Mouse (Mus musculus) ES-Bruce4 (cell line): ENCODE data around the gene Il27. TPM values are rescaled to one million over a fixed set of nuclear protein-coding genes. Genes with fewer than 3 reads are reported as not detected.
A peak's percentile ranks its signal among the peaks of the same experiment; 100 is the strongest.
"Not testable (repeated sequence)": the region's sequence is repeated elsewhere in the genome, so short reads cannot be mapped to it uniquely, and the experiment has no call there.

Source experiments
- H3K27ac ChIP-seq: 2 replicates; pipeline ENCODE4 v1.5.1; 2012; ENCODE audit warnings: low read length, inconsistent platforms; ENCODE audit not compliant: insufficient read depth
- H3K27me3 ChIP-seq: 2 replicates; pipeline ENCODE4 v1.6.1; 2012; ENCODE audit warnings: mild to moderate bottlenecking, low read length, inconsistent platforms; ENCODE audit not compliant: control insufficient read depth, poor library complexity, insufficient read depth, severe bottlenecking
- H3K36me3 ChIP-seq: 2 replicates; pipeline ENCODE4 v1.6.1; 2012; ENCODE audit warnings: inconsistent platforms, mild to moderate bottlenecking, low read length, moderate library complexity; ENCODE audit not compliant: control insufficient read depth, poor library complexity, insufficient read depth, severe bottlenecking
- H3K4me1 ChIP-seq: one replicate; pipeline ENCODE4 v1.8.1; 2011; ENCODE audit warnings: low read length; ENCODE audit not compliant: control insufficient read depth, insufficient read depth
- H3K4me3 ChIP-seq: 2 replicates; pipeline ENCODE4 v1.5.1; 2011; ENCODE audit warnings: low read depth, mild to moderate bottlenecking, low read length
- H3K9ac ChIP-seq: 2 replicates; pipeline ENCODE4 v1.6.1; 2012; ENCODE audit warnings: low read depth, mild to moderate bottlenecking, inconsistent platforms; ENCODE audit not compliant: poor library complexity, severe bottlenecking
- H3K9me3 ChIP-seq: replicated peaks from 2 replicates; pipeline ENCODE4 v1.6.1; 2012; ENCODE audit warnings: mild to moderate bottlenecking, low read length, inconsistent platforms; ENCODE audit not compliant: control insufficient read depth, poor library complexity, insufficient read depth, severe bottlenecking
- CTCF ChIP-seq: IDR thresholded peaks from one replicate; pipeline ENCODE4 v1.8.1; 2011; ENCODE audit warnings: low read depth, low read length
- EP300 ChIP-seq: IDR thresholded peaks from 2 replicates; pipeline ENCODE4 v1.6.1; 2011; ENCODE audit warnings: low read depth, low read length; ENCODE audit not compliant: insufficient read depth
- POLR2A ChIP-seq: IDR thresholded peaks from one replicate; pipeline ENCODE4 v1.8.1; 2011; ENCODE audit warnings: low read length; ENCODE audit not compliant: insufficient read depth
- polyA plus RNA-seq: library from polyadenylated mRNA; stranded (reverse); fragments of >200 nt; gene quantifications from 2 replicates; pipeline ENCODE4 v1.2.4, GENCODE M21; 2011; ENCODE audit warnings: low read depth; ENCODE audit not compliant: missing spikeins, insufficient read depth, insufficient read length

The Il27 gene
- not detected in 2 replicates for polyA plus RNA-seq

DNA sequence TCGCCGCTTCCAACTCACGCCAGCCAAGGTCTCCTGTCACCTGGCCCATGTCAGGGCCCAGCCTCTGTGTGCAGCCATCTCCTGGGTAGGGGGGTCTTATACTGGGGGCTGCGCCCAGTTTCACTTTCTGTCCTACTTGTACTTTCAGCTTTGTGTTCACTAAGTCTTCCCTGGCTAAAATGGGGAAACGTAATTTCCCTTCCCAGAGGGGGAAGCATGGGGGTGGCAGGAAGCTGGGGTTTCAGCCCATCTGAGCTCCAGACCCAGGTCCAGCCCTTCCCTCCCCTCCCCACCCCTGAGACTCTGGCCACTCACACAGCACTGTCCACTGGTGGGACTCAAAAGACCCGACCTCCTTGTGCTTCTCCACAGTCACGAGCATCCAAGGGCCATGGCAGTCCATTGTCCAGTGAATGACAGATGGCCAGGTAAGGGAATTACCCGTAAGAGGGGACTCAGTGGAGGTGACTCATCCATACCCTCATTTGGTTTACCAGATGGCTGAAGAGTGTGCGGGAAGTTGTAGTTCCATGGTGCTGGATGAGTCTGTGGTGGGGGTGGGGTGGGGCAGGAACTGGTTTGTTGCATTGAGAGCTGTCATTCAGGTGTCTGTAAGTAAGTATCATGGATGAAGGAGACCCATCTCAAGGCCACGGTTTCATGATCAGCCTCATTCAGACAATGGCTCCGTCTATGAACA lies at the start of gene Il27:
Gene Il27 (minus strand): TSS at position 80 of the 700 bp plus-strand sequence.
- no peaks in the 10 kb centered on the region for H3K9me3 ChIP-seq
- no peak for TF ChIP-seq POLR2A
- TF ChIP-seq EP300, result no peak
- no peak for TF ChIP-seq CTCF
- H3K36me3 ChIP-seq, result no peaks in the 10 kb centered on the region

DNA sequence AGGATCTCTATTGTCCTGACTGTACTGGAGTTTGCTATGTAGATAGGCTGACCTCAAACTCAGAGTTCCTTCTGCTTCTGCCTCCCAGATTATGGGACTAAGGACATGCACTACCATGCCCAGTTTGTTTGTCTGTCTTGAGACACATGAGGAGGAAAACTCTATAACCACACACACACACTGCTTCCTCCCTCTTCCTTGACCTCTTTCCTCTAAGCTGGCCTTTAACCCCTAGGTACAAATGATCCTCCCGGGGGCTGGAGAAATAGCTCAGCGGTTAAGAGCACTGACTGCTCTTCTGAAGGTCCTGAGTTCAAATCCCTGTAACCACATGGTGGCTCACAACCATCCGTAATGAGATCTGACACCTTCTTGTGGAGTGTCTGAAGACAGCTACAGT lies 49.6 kb upstream of the Il27 start:
- Histone ChIP-seq H3K27me3 (no peaks in the 10 kb centered on the region), H3K27ac (no peak overlapping the region), H3K9ac (no peak overlapping the region), H3K9me3 (no peaks in the 10 kb centered on the region), H3K4me1 (no peaks in the 10 kb centered on the region), H3K36me3 (no peaks in the 10 kb centered on the region), H3K4me3 (no peak overlapping the region)
- TF ChIP-seq POLR2A (no peak), CTCF (no peak), EP300 (no peak)

More for the DNA sequence above, at the start of gene Il27:
- Histone ChIP-seq H3K4me1 (no peaks in the 10 kb centered on the region), H3K27me3 (no peaks in the 10 kb centered on the region), H3K4me3 (no peak within 1 kb of the TSS), H3K9ac (no peak within 1 kb of the TSS), H3K27ac (no peak within 1 kb of the TSS)

DNA sequence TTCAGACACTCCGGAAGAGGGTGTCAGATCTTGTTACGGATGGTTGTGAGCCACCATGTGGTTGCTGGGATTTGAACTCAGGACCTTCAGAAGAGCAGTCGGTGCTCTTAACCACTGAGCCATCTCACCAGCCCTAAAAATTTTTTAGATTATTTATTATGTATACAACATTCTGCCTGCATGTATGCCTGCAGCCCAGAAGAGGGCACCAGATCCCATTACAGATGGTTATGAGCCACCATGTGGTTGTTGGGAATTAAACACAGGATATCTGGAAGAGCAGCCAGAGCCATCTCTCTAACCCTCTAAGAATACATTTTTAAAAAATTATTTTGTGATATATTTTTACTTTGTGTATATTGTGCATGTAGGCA lies 48.5 kb upstream of the Il27 start:
- not testable (repeated sequence) for H3K9ac ChIP-seq, H3K27ac ChIP-seq, H3K36me3 ChIP-seq, H3K4me3 ChIP-seq, H3K27me3 ChIP-seq, H3K9me3 ChIP-seq, H3K4me1 ChIP-seq

DNA sequence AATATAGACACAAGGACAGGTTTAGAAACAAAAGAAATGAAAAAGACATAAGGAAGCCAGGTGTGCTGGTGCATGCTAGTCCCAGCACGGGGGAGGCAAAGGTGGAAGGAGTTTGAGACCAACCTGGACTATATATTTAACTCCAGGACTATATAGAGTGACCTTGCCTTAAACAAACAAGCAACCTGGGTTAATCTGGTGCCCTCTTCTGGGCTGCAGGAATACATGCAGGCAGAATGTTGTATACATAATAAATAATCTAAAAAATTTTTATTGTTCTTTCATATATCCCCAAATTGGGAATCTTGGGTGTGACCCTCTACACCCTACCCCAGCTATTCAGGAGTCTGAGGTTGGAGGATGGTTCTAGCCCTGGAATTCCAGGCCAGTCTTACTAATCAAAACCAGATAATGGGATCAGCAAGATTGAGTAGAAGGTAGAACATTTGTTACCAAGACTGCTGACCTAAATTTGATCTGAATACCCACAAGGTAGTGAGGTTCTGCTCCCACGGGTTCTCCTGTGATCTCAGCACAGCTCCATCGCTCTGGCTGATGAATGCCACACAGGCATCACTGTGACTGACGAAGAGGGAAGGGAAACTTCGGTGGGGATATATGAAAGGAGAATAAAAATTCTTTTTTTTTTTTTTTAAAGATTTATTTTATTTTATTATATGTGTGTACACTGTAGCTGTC lies 48.0 kb upstream of the Il27 start:
- H3K27ac ChIP-seq, result no peak overlapping the region
- TF ChIP-seq EP300 (no peak), POLR2A (no peak), CTCF (no peak)
- H3K27me3 ChIP-seq, result no peaks in the 10 kb centered on the region
- H3K4me1 ChIP-seq, result no peaks in the 10 kb centered on the region
- H3K36me3 ChIP-seq, result no peaks in the 10 kb centered on the region
- H3K9me3 ChIP-seq, result no peaks in the 10 kb centered on the region
- no peak overlapping the region for H3K9ac ChIP-seq
- no peak overlapping the region for H3K4me3 ChIP-seq

DNA sequence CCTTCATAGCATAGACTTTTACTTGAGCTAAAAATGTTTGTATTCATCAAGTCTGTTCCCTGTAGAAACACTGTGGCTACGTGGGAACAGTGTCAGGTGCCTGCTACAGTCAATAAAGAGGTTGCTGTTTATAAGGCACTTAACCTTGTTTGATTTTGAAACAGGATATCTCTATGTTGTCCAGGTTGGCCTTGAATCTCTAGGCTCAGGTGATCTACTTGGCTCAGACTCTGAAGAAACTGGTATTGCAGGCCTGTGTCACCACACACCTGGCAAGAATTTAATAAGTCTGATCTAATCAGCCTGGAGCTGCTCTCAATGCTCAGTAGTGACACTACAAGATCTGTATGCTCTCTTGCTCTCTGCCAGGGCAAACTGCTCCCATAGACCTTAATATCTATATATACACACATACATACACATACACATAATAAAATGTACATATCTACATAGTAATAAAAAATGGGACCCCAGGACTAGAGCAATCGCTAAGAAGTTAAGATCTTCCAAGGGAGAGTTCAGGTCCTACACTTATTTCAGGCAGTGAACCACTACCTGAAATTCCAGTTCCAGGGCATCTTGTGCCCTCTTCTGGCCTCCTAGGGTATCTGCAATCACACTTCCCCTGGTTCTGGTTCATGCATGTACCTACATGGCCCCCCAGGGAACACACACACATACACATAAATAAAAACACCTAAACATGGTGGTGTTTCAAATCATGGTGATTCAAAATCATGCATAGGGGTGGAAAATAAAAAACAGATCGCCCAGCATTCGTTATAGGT lies 42.2 kb upstream of the Il27 start:
- Histone ChIP-seq H3K27ac (no peak overlapping the region), H3K4me3 (no peak overlapping the region), H3K4me1 (peaks cover 2% of the 10 kb centered on the region), H3K9me3 (no peaks in the 10 kb centered on the region), H3K36me3 (no peaks in the 10 kb centered on the region), H3K9ac (no peak overlapping the region), H3K27me3 (no peaks in the 10 kb centered on the region)
- peak; percentile 52 for TF ChIP-seq CTCF
- TF ChIP-seq POLR2A, result no peak

DNA sequence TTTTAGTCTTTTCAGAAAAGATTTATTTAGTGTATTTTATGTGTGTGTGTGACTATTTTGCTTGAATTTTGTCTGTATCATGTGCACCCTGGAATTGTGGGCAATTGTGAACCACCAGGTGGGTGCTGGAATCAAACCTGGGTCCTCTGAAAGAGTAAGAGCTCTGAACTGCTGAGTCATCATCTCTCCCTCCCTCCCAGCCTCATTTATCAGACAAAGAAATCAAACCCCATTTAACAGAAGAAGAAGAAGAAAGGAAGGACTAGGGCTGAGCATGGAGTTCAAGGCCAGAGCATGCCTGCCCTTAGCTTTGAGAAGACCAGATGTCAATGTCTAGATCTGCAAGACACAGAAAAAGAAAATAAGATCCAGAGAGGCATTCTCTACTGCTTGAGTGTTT lies 40.6 kb upstream of the Il27 start:
- Histone ChIP-seq H3K9ac (no peak overlapping the region), H3K4me1 (peaks cover 2% of the 10 kb centered on the region), H3K4me3 (no peak overlapping the region), H3K27ac (no peak overlapping the region), H3K36me3 (no peaks in the 10 kb centered on the region), H3K27me3 (no peaks in the 10 kb centered on the region), H3K9me3 (no peaks in the 10 kb centered on the region)
- TF ChIP-seq CTCF (no peak), POLR2A (no peak), EP300 (no peak)
